Mouse (Mus musculus) liver, postnatal 0 days (tissue): Measurements from ENCODE around the gene Sorcs2. TPM values are rescaled to one million over a fixed set of nuclear protein-coding genes. Genes with fewer than 3 reads are reported as not detected.

Experiments
- ATAC-seq: fragments of 200-750 bp; cut with Nextera tagmentation; 2 replicates; pipeline ENCODE4 v1.8.0; 2017; ENCODE audit warnings: mild to moderate bottlenecking, moderate library complexity
- DNase-seq: peaks from one replicate; pipeline ENCODE4 v3.0.0-alpha.2; 2016
- H3K27ac ChIP-seq: fragments of 300-500 bp; sonication (generic); 2 replicates; pipeline ENCODE4 v1.5.1; 2014; ENCODE audit warnings: antibody characterized with exemption, moderate library complexity, mild to moderate bottlenecking, low read depth
- H3K27me3 ChIP-seq: fragments of 300-500 bp; sonication (generic); 2 replicates; pipeline ENCODE4 v1.6.1; 2014; ENCODE audit warnings: low read length, control low read depth, mixed read lengths; ENCODE audit not compliant: insufficient read depth
- H3K36me3 ChIP-seq: fragments of 300-500 bp; sonication (generic); replicated peaks from 2 replicates; pipeline ENCODE4 v1.6.1; 2014; ENCODE audit warnings: mild to moderate bottlenecking, control low read depth, low read length, moderate library complexity, mixed read lengths; ENCODE audit not compliant: insufficient read depth
- H3K4me1 ChIP-seq: fragments of 300-500 bp; sonication (generic); 2 replicates; pipeline ENCODE4 v1.6.1; 2014; ENCODE audit warnings: antibody characterized with exemption, mild to moderate bottlenecking, control low read depth; ENCODE audit not compliant: insufficient read depth
- H3K4me2 ChIP-seq: fragments of 300-500 bp; sonication (generic); 2 replicates; pipeline ENCODE4 v1.6.1; 2014; ENCODE audit warnings: low read depth, mild to moderate bottlenecking, low read length, moderate library complexity, mixed read lengths
- H3K4me3 ChIP-seq: fragments of 300-500 bp; sonication (generic); 2 replicates; pipeline ENCODE4 v1.5.1; 2014; ENCODE audit warnings: low read depth, low read length
- H3K9ac ChIP-seq: fragments of 300-500 bp; sonication (generic); replicated peaks from 2 replicates; pipeline ENCODE4 v1.6.1; 2014; ENCODE audit warnings: mild to moderate bottlenecking, moderate library complexity
- H3K9me3 ChIP-seq: fragments of 300-500 bp; sonication (generic); 2 replicates; pipeline ENCODE4 v1.6.1; 2016; ENCODE audit warnings: mild to moderate bottlenecking, control low read depth, low read length, mixed read lengths
- CTCF ChIP-seq: sonication (generic); IDR thresholded peaks from 2 replicates; pipeline ENCODE4 v1.5.1; 2016; ENCODE audit warnings: antibody characterized with exemption, low read depth
- EP300 ChIP-seq: IDR thresholded peaks from 2 replicates; pipeline ENCODE4 v1.6.1; 2016; ENCODE audit warnings: antibody characterized with exemption, low read depth, mild to moderate bottlenecking
- WGBS: fragments of 180-500 bp; shearing (Covaris S2); extraction: QIAGEN DNeasy Blood & Tissue Kit; methylation state at CpG from one replicate; pipeline ENCODE4 v1.1.7; 2014; ENCODE audit not compliant: insufficient replicate concordance; 5-methylcytosine and 5-hydroxymethylcytosine counted together
- polyA plus RNA-seq: library from polyadenylated mRNA; unstranded; fragments of >200 nt; fragmentation: Nextera tagmentation; extraction: Ambion mirVana; gene quantifications from 2 replicates; pipeline ENCODE4 v1.2.1, GENCODE M21; 2015

The Sorcs2 gene
- polyA plus RNA-seq, 1 experiment from 2014 or later = 0.33 TPM

- WGBS = 9% methylated on average over 5 of the region's 5 CpGs
Observed at GRCm38 (mm10) chr5:35975681-35976080, 422.3 kb downstream of the Sorcs2 start.

GRCm38 (mm10) chr5:35974265-35974664 is 423.7 kb downstream of the Sorcs2 start:
- Histone ChIP-seq H3K27me3 (no peaks in the 10 kb centered on the region), H3K9me3 (no peaks in the 10 kb centered on the region), H3K36me3 (no peaks in the 10 kb centered on the region), H3K9ac (no peak overlapping the region), H3K4me3 (no peak overlapping the region), H3K27ac (no peak overlapping the region), H3K4me1 (no peaks in the 10 kb centered on the region), H3K4me2 (no peak overlapping the region)
- DNase-seq (no peak), ATAC-seq (no peak)
- TF ChIP-seq EP300 (no peak), CTCF (no peak)
- 72% methylated on average over 15 of the region's 15 CpGs for WGBS

More at GRCm38 (mm10) chr5:35975681-35976080, 422.3 kb downstream of the Sorcs2 start:
- DNase-seq = peak; percentile 82
- Histone ChIP-seq H3K9ac (no peak overlapping the region), H3K9me3 (no peaks in the 10 kb centered on the region), H3K27ac (no peak overlapping the region), H3K4me3 (no peak overlapping the region), H3K4me2 (no peak overlapping the region), H3K4me1 (no peaks in the 10 kb centered on the region), H3K27me3 (no peaks in the 10 kb centered on the region), H3K36me3 (no peaks in the 10 kb centered on the region)
- ATAC-seq = no peak
- TF ChIP-seq CTCF (peak; percentile 82), EP300 (no peak)

- Histone ChIP-seq H3K9ac (no peak overlapping the region), H3K27ac (no peak overlapping the region), H3K27me3 (no peaks in the 10 kb centered on the region), H3K4me1 (no peaks in the 10 kb centered on the region), H3K9me3 (no peaks in the 10 kb centered on the region), H3K4me2 (no peak overlapping the region), H3K4me3 (no peak overlapping the region), H3K36me3 (no peaks in the 10 kb centered on the region)
- DNase-seq = peak; percentile 42
- WGBS = 64% methylated on average over 12 of the region's 12 CpGs
- TF ChIP-seq CTCF (no peak), EP300 (no peak)
- no peak for ATAC-seq
Observed at GRCm38 (mm10) chr5:35973800-35974199, 424.1 kb downstream of the Sorcs2 start.

GRCm38 (mm10) chr5:35972739-35973138 is 425.2 kb downstream of the Sorcs2 start:
- no peak overlapping the region for H3K9ac ChIP-seq
- WGBS = 70% methylated on average over 7 of the region's 7 CpGs
- H3K36me3 ChIP-seq = no peaks in the 10 kb centered on the region
- H3K9me3 ChIP-seq = no peaks in the 10 kb centered on the region
- TF ChIP-seq EP300 = no peak
- TF ChIP-seq CTCF = no peak
- H3K27me3 ChIP-seq = no peaks in the 10 kb centered on the region
- no peak overlapping the region for H3K4me3 ChIP-seq
- no peak for ATAC-seq
- H3K27ac ChIP-seq = no peak overlapping the region
- DNase-seq = no peak
- H3K4me1 ChIP-seq = no peaks in the 10 kb centered on the region
- H3K4me2 ChIP-seq = no peak overlapping the region

GRCm38 (mm10) chr5:35971841-35972578 is 425.9 kb downstream of the Sorcs2 start:
- DNase-seq (peak; percentile 73), ATAC-seq (no peak)
- H3K36me3 ChIP-seq = no peaks in the 10 kb centered on the region
- H3K4me1 ChIP-seq = no peaks in the 10 kb centered on the region
- H3K4me2 ChIP-seq = no peak overlapping the region
- no peak overlapping the region for H3K27ac ChIP-seq
- TF ChIP-seq EP300 = no peak
- peak; percentile 89 for TF ChIP-seq CTCF
- no peaks in the 10 kb centered on the region for H3K9me3 ChIP-seq
- H3K4me3 ChIP-seq = no peak overlapping the region
- WGBS = 60% methylated on average over 10 of the region's 10 CpGs
- no peak overlapping the region for H3K9ac ChIP-seq
- no peaks in the 10 kb centered on the region for H3K27me3 ChIP-seq

GRCm38 (mm10) chr5:35970380-35971105 is 427.4 kb downstream of the Sorcs2 start:
- DNase-seq (no peak), ATAC-seq (no peak)
- TF ChIP-seq EP300 (no peak), CTCF (no peak)
- H3K9me3 ChIP-seq = no peaks in the 10 kb centered on the region
- H3K27me3 ChIP-seq = no peaks in the 10 kb centered on the region
- H3K4me3 ChIP-seq = no peak overlapping the region
- H3K4me1 ChIP-seq = no peaks in the 10 kb centered on the region
- H3K4me2 ChIP-seq = no peak overlapping the region
- no peaks in the 10 kb centered on the region for H3K36me3 ChIP-seq
- WGBS = 60% methylated on average over 12 of the region's 12 CpGs
- no peak overlapping the region for H3K27ac ChIP-seq
- no peak overlapping the region for H3K9ac ChIP-seq
